Mouse (Mus musculus) heart, embryonic 10.5 days (tissue): ENCODE data around the gene Iqsec1. TPM values are rescaled to one million over a fixed set of nuclear protein-coding genes. Genes with fewer than 3 reads are reported as not detected.

Experiments
- DNase-seq: peaks from one replicate; pipeline ENCODE4 v3.0.0-alpha.2; 2017; ENCODE audit warnings: low spot score
- H3K27ac ChIP-seq: fragments of 300-500 bp; sonication (generic); 2 replicates; pipeline ENCODE4 v1.5.1; 2016; ENCODE audit warnings: mild to moderate bottlenecking
- H3K27me3 ChIP-seq: fragments of 300-500 bp; sonication (generic); 2 replicates; pipeline ENCODE4 v1.6.1; 2016; ENCODE audit warnings: mild to moderate bottlenecking; ENCODE audit not compliant: poor library complexity, insufficient read depth, severe bottlenecking
- H3K36me3 ChIP-seq: fragments of 300-500 bp; sonication (generic); 2 replicates; pipeline ENCODE4 v1.6.1; 2016; ENCODE audit warnings: mild to moderate bottlenecking, moderate library complexity
- H3K4me1 ChIP-seq: fragments of 300-500 bp; sonication (generic); 2 replicates; pipeline ENCODE4 v1.6.1; 2016; ENCODE audit warnings: mild to moderate bottlenecking
- H3K4me3 ChIP-seq: fragments of 300-500 bp; sonication (generic); 2 replicates; pipeline ENCODE4 v1.5.1; 2016; ENCODE audit warnings: mild to moderate bottlenecking, moderate library complexity
- H3K9me3 ChIP-seq: fragments of 300-500 bp; sonication (generic); 2 replicates; pipeline ENCODE4 v1.6.1; 2016; ENCODE audit warnings: mild to moderate bottlenecking, moderate library complexity
- WGBS: fragments of 180-500 bp; shearing (Covaris S2); methylation state at CpG from one replicate; pipeline ENCODE4 v1.1.7; 2016; 5-methylcytosine and 5-hydroxymethylcytosine counted together
- polyA plus RNA-seq: library from polyadenylated mRNA; unstranded; fragments of >200 nt; fragmentation: Nextera tagmentation; extraction: Ambion mirVana; gene quantifications from 2 replicates; pipeline ENCODE4 v1.2.1, GENCODE M21; 2016

Gene Iqsec1
- polyA plus RNA-seq, 1 experiment from 2014 or later = 12.1 TPM

DNA sequence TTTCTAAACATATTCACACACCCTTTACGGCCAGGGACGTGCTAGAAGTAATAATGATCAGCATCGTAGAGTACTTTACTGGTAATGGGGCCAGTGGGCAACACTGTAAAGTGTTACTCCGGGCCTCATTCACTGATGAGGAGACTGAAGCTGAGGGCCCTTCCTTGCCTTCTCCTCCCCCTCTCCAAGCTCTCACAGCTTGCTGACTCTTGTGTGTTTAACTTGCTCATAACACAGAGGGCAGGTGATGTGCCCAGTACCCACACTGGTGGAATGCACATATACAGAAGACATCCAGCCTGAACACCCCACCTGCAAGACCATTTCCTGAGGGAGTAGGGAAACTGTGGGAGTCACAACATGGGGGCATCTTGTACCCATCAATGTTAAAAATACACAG is 271.6 kb downstream of the Iqsec1 start:
- 49% methylated on average over 4 of the region's 4 CpGs for WGBS
- Histone ChIP-seq H3K4me1 (peaks cover 68% of the 10 kb centered on the region), H3K27ac (peak overlapping the region; percentile 91), H3K4me3 (peak overlapping the region; percentile 71), H3K36me3 (no peaks in the 10 kb centered on the region), H3K27me3 (no peaks in the 10 kb centered on the region), H3K9me3 (no peaks in the 10 kb centered on the region)
- DNase-seq = no peak

GRCm38 (mm10) chr6:90716066-90716704 is 272.3 kb downstream of the Iqsec1 start:
- H3K9me3 ChIP-seq = no peaks in the 10 kb centered on the region
- H3K4me1 ChIP-seq = peaks cover 74% of the 10 kb centered on the region
- peak overlapping the region; percentile 71 for H3K4me3 ChIP-seq
- no peaks in the 10 kb centered on the region for H3K27me3 ChIP-seq
- peak; percentile 96 for DNase-seq
- peak overlapping the region; percentile 91 for H3K27ac ChIP-seq
- WGBS = under 1% methylated on average over 49 of the region's 49 CpGs
- H3K36me3 ChIP-seq = no peaks in the 10 kb centered on the region

DNA sequence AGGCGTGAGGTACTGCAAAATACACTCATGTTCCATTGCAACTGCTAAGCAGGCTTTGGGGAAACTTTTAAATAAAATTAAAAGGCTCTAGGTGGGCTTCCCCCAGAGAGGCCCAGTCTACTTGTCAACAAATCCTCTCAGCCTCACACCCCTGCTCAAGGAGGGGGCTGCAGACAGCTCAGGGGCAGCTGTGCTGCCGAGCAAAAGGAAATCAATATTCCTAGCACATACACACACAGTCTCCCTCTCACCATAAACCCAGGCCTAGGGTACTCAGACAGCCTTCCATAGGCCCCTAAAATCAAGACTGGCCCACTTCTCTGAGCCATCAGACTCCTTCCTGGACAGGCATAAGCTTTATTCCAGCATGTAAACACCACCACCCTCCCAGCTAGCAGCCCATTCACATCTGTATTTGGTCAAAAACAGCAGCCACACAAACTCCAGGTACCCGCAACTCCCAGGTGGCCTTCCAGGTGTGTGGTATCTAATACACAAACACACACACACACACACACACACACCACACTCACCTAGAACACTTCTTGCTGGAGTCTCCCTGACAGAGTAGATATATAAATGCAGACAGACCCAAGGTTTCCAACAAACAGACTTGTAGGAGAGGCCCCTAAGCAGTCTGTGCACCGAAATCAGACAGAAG is 273.1 kb downstream of the Iqsec1 start:
- WGBS = 47% methylated on average over 4 of the region's 4 CpGs
- Histone ChIP-seq H3K27ac (peak overlapping the region; percentile 91), H3K27me3 (no peaks in the 10 kb centered on the region), H3K4me3 (peak overlapping the region; percentile 71), H3K9me3 (no peaks in the 10 kb centered on the region), H3K4me1 (peaks cover 81% of the 10 kb centered on the region), H3K36me3 (no peaks in the 10 kb centered on the region)
- DNase-seq = no peak

- H3K4me3 ChIP-seq = no peak overlapping the region
- no peaks in the 10 kb centered on the region for H3K27me3 ChIP-seq
- H3K36me3 ChIP-seq = no peaks in the 10 kb centered on the region
- peaks cover 88% of the 10 kb centered on the region for H3K4me1 ChIP-seq
- H3K9me3 ChIP-seq = no peaks in the 10 kb centered on the region
- WGBS = 68% methylated on average over 3 of the region's 3 CpGs
- no peak overlapping the region for H3K27ac ChIP-seq
- DNase-seq = no peak
Measured at GRCm38 (mm10) chr6:90713650-90714049, 274.8 kb downstream of the Iqsec1 start.

DNA sequence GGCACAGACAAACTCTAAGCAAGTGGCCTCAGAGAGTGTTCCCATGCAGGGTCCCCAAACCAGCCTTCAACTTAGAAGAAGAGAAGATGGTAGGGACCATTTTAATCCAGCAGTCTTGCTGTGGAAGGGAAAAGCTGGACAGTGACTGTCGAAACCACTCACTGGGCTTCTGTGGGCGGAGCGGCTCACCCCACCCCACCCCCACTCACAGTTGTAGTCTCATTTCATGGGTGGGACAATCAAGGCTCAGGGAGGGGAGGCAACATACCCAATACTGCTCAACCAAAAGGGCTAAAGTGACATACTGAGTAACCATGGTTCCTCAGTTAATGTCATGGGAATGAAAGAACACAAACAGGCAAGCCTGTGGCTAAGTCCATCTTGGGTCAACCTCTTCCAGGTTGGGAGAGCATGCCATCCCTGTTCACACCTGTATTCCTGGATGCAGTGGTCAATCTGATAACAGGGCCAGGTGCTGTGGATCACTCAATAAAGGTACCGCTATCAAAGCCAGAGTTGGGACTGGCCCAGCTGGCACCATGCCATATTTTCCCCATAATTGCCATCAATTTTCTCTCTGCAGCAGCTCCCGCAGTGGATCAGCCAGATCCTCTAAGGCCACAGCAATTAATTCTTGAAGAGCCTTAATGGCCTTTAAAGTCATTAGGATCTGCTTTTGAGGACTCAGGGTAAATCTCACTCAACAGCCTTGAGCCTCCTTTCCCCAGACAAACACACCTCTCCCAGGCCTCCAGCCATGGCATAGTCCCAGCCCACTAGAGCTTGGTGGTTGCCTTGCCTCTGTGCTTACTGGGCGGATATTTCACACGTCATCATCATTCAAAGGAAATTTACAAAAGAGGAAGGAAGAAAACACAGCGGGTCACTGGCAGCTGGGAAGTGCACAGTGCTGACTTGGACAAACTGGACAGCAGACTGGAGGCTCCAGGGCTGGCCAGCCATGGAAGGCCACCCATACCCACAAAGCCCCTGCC is 275.7 kb downstream of the Iqsec1 start:
- no peak overlapping the region for H3K4me3 ChIP-seq
- peaks cover 90% of the 10 kb centered on the region for H3K4me1 ChIP-seq
- WGBS = 82% methylated on average over 8 of the region's 8 CpGs
- DNase-seq = no peak
- H3K27me3 ChIP-seq = no peaks in the 10 kb centered on the region
- H3K36me3 ChIP-seq = no peaks in the 10 kb centered on the region
- H3K9me3 ChIP-seq = no peaks in the 10 kb centered on the region
- H3K27ac ChIP-seq = peak overlapping the region; percentile 19; the same call in 1 of the 2 replicates

DNA sequence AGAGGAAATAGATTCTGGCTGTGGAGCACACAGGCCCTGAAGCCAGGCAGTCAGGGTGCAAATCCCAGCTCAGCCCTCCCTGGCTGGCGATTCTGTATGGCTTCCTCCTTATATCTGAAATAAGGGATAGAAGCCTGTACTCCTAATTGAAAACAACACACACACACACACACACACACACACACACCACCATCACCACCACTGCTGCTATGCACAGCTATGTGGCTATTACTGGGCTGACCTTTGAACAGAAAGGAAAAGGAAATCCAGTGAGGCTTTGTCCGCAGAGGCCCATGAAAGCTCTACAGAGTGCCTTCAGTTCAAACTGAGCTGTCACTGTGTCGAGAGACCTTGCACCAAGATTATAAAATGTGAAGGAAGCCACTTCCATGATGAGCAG is 276.4 kb downstream of the Iqsec1 start:
- Histone ChIP-seq H3K4me1 (peaks cover 93% of the 10 kb centered on the region), H3K27me3 (no peaks in the 10 kb centered on the region), H3K9me3 (no peaks in the 10 kb centered on the region), H3K36me3 (no peaks in the 10 kb centered on the region), H3K27ac (0 out of 2 replicates have a peak overlapping the region, but pooled peaks have one; percentile 1), H3K4me3 (no peak overlapping the region)
- 82% methylated on average over 3 of the region's 3 CpGs for WGBS
- no peak for DNase-seq

GRCm38 (mm10) chr6:90711476-90712035 is 276.9 kb downstream of the Iqsec1 start:
- DNase-seq = no peak
- 79% methylated on average over 12 of the region's 12 CpGs for WGBS
- Histone ChIP-seq H3K4me1 (peaks cover 93% of the 10 kb centered on the region), H3K9me3 (no peaks in the 10 kb centered on the region), H3K27ac (0 out of 2 replicates have a peak overlapping the region, but pooled peaks have one; percentile 1), H3K27me3 (no peaks in the 10 kb centered on the region), H3K4me3 (no peak overlapping the region), H3K36me3 (no peaks in the 10 kb centered on the region)

- Histone ChIP-seq H3K36me3 (no peaks in the 10 kb centered on the region), H3K4me1 (peaks cover 91% of the 10 kb centered on the region), H3K9me3 (no peaks in the 10 kb centered on the region), H3K27ac (0 out of 2 replicates have a peak overlapping the region, but pooled peaks have one; percentile 53), H3K27me3 (no peaks in the 10 kb centered on the region), H3K4me3 (no peak overlapping the region)
- no peak for DNase-seq
- WGBS = 85% methylated on average over 5 of the region's 5 CpGs
Measured at GRCm38 (mm10) chr6:90710778-90711177, 277.7 kb downstream of the Iqsec1 start.

DNA sequence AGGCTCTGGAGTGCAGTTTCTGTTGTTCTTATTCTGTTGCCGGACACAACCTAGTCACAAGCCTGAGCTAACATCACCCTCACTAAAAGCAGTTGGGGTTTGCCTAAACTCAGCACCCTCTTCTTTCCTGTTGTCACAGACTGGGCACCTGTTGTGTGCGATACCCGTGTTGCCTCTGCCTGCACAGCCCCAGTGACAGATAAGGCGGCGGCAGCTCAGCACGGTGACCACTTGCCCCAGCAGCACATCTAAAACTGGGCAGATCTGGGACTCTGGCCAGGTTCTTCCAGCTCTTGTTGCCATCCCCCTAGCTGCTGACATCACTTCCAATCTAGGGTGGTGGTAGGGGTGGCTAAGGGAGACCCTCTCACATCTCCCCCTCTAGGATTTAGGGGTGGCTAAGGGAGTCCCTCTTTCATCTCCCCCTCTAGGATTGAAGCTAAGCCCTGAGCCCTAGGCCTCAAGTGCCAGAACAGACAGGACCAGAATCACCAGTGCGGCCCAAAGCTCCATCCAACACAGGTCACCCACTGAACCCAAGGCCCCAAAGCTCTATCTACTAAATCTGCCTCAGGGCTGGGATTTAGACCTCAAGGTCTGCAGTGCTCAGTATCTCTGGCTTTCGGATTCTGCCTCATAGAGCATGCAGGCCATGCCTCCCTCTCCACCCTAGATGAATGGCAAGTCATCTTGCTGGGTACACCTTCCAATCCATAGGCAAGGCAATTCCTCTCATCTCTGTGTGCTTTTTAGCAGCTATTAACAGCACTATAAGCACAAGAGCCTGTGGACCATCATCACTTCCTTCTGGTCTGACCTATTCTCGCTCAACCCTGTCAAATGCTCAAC is 278.3 kb downstream of the Iqsec1 start:
- H3K27me3 ChIP-seq = no peaks in the 10 kb centered on the region
- H3K4me1 ChIP-seq = peaks cover 91% of the 10 kb centered on the region
- no peaks in the 10 kb centered on the region for H3K36me3 ChIP-seq
- WGBS = 61% methylated on average over 9 of the region's 9 CpGs
- DNase-seq = peak; percentile 90
- no peak overlapping the region for H3K4me3 ChIP-seq
- H3K27ac ChIP-seq = peak overlapping the region; percentile 53
- no peaks in the 10 kb centered on the region for H3K9me3 ChIP-seq

DNA sequence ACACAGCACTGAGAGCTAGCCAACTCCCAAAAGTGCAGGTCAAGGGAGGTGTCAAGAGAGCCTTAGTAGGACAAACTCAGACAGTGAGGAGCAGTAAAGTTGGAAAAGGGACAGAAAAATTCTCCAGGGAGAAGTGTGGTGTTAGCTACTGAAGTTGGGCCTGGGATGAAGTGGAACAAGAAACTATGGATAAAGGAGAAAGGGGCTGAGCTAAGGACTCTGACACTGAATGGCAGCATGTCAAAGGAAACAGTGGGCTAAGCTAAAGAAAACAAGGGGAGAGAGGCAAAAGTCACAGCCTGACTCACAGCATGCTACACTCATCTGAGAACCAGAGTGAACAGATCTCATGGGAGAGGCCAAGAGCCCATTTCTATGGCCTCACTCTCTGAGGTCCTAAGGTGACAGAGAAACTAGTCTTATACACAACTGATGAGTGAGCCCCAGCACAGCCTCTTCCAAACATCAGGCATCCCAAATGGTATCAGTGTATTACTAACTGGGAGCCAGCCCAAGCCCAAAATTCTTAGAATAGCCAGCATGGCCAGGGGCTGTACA is 280.3 kb downstream of the Iqsec1 start:
- H3K4me3 ChIP-seq = no peak overlapping the region
- H3K27ac ChIP-seq = no peak overlapping the region
- no peaks in the 10 kb centered on the region for H3K27me3 ChIP-seq
- H3K36me3 ChIP-seq = no peaks in the 10 kb centered on the region
- H3K4me1 ChIP-seq = peaks cover 97% of the 10 kb centered on the region
- no peaks in the 10 kb centered on the region for H3K9me3 ChIP-seq
- no peak for DNase-seq

- Histone ChIP-seq H3K9me3 (no peaks in the 10 kb centered on the region), H3K4me1 (peaks cover 97% of the 10 kb centered on the region), H3K36me3 (no peaks in the 10 kb centered on the region), H3K27ac (no peak overlapping the region), H3K4me3 (no peak overlapping the region), H3K27me3 (no peaks in the 10 kb centered on the region)
- 69% methylated on average over 4 of the region's 4 CpGs for WGBS
- DNase-seq = no peak
Measured at GRCm38 (mm10) chr6:90707143-90707542, 281.3 kb downstream of the Iqsec1 start.
